Mouse (Mus musculus) right cerebral cortex, postnatal 4 days (tissue): ENCODE measurements around the gene Anapc13.

ENCODE experiments used
- DNase-seq: peaks from one replicate; pipeline ENCODE4 v3.0.0-alpha.2; 2022

Anapc13 gene

GRCm38 (mm10) chr9:102625983-102626838 is at the start of gene Anapc13, which contains the start of gene Cep63:
Gene Anapc13, plus strand, starts transcription at chr9:102626296.
Gene Cep63, minus strand, starts transcription at chr9:102626534.
- peak; percentile 97 for DNase-seq

- DNase-seq = no peak
Observed at GRCm38 (mm10) chr9:102577480-102577879, 48.6 kb upstream of the Anapc13 start.

- DNase-seq = no peak
Observed at GRCm38 (mm10) chr9:102581921-102582469, 44.1 kb upstream of the Anapc13 start.

GRCm38 (mm10) chr9:102587347-102587746 is 38.7 kb upstream of the Anapc13 start:
- DNase-seq = no peak

GRCm38 (mm10) chr9:102594667-102595393 is 31.3 kb upstream of the Anapc13 start:
- no peak for DNase-seq

GRCm38 (mm10) chr9:102595662-102596436 is 30.2 kb upstream of the Anapc13 start:
- DNase-seq = no peak

- no peak for DNase-seq
Observed at GRCm38 (mm10) chr9:102601187-102601586, 24.9 kb upstream of the Anapc13 start.

GRCm38 (mm10) chr9:102601666-102602065 is 24.4 kb upstream of the Anapc13 start:
- no peak for DNase-seq

- no peak for DNase-seq
Observed at GRCm38 (mm10) chr9:102605162-102605561, 20.9 kb upstream of the Anapc13 start.

GRCm38 (mm10) chr9:102607471-102607870 is 18.6 kb upstream of the Anapc13 start:
- no peak for DNase-seq

GRCm38 (mm10) chr9:102609221-102609620 is 16.9 kb upstream of the Anapc13 start:
- DNase-seq = no peak

- no peak for DNase-seq
Observed at GRCm38 (mm10) chr9:102615071-102615470, 11.0 kb upstream of the Anapc13 start.

- DNase-seq = no peak
Observed at GRCm38 (mm10) chr9:102616267-102616666, 9.8 kb upstream of the Anapc13 start.

- DNase-seq = no peak
Observed at GRCm38 (mm10) chr9:102621385-102621784, 4.7 kb upstream of the Anapc13 start.

- peak; percentile 34 for DNase-seq
Observed at GRCm38 (mm10) chr9:102622192-102622857, 3.8 kb upstream of the Anapc13 start.

- DNase-seq = no peak
Observed at GRCm38 (mm10) chr9:102622876-102623275, 3.2 kb upstream of the Anapc13 start.

- DNase-seq = no peak
Observed at GRCm38 (mm10) chr9:102623581-102623980, 2.5 kb upstream of the Anapc13 start.

- no peak for DNase-seq
Observed at GRCm38 (mm10) chr9:102625401-102625982, 604 bp upstream of the Anapc13 start.

GRCm38 (mm10) chr9:102626839-102627225 is 736 bp downstream of the Anapc13 start:
- no peak for DNase-seq

- DNase-seq = no peak
Observed at GRCm38 (mm10) chr9:102627442-102627841, 1.3 kb downstream of the Anapc13 start.

- DNase-seq = no peak
Observed at GRCm38 (mm10) chr9:102629052-102629451, 3.0 kb downstream of the Anapc13 start.
